Comparison of ENCODE assay signal across 23 mouse cellular contexts in genomic region chr6:118538627-118539026, GRCm38 (mm10). TPM values are rescaled to one million over a fixed set of nuclear protein-coding genes. Genes with fewer than 3 reads are reported as not detected.
DNase-seq lines count a peak whose midpoint lies in the region; ATAC-seq and TF ChIP-seq lines count a peak whose summit lies in the region.
"Had no signal": no experiment of that assay in that cellular context is flagged by ENCODE, and none has a peak within 500 bp of the region (broad histone marks: within the 10 kb centered on the region; RNA-seq: fewer than 3 reads in every experiment).

No protein-coding gene starts in this region.

- no peak for DNase-seq in liver, embryonic 11.5 days (ENCODE audit: low spot score)
- no peak for DNase-seq in liver, postnatal 0 days
- no peak for DNase-seq in liver, embryonic 13.5 days
- no peak for DNase-seq in yolk sac, embryonic 10.5 days (ENCODE audit: low spot score)
- DNase-seq: adrenal gland, adult 8-10 months; adrenal gland, postnatal 14 days; adrenal gland, postnatal 36 days; B cell, adult 2 months; cerebellum, adult 11-12 months; cerebellum, adult 2 months; cerebellum, adult 9-10 months; cerebellum, postnatal 10 days; cerebellum, postnatal 25 days had no signal

- 66% methylated on average over 4 of the region's 4 CpGs for WGBS in liver, embryonic 11.5 days
- 77% methylated on average over 4 of the region's 4 CpGs for WGBS in liver, postnatal 0 days (ENCODE audit: insufficient replicate concordance)
- WGBS in liver, embryonic 13.5 days (ENCODE audit: insufficient replicate concordance) = 57% methylated on average over 4 of the region's 4 CpGs
- WGBS in liver, embryonic 15.5 days (ENCODE audit: insufficient replicate concordance) = 50% methylated on average over 4 of the region's 4 CpGs

- no peaks in the 10 kb centered on the region for H3K9me3 ChIP-seq in liver, embryonic 11.5 days (ENCODE audit: control insufficient read depth, low read length)
- no peaks in the 10 kb centered on the region for H3K9me3 ChIP-seq in liver, postnatal 0 days (ENCODE audit: low read length)
- no peaks in the 10 kb centered on the region for H3K9me3 ChIP-seq in liver, embryonic 13.5 days (replicated peaks)
- H3K9me3 ChIP-seq in liver, embryonic 15.5 days (replicated peaks) = no peaks in the 10 kb centered on the region
- H3K9me3 ChIP-seq: embryonic facial prominence, embryonic 10.5 days; embryonic facial prominence, embryonic 12.5 days; forebrain, embryonic 13.5 days; forebrain, embryonic 15.5 days; G1E had no signal

- no peaks in the 10 kb centered on the region for H3K4me1 ChIP-seq in liver, embryonic 11.5 days (replicated peaks; ENCODE audit: control insufficient read depth, insufficient read depth, low read length)
- H3K4me1 ChIP-seq in liver, postnatal 0 days (ENCODE audit: insufficient read depth) = no peaks in the 10 kb centered on the region
- H3K4me1 ChIP-seq in liver, embryonic 13.5 days (replicated peaks) = peaks cover 7% of the 10 kb centered on the region; the same call in 1 of the 2 replicates
- H3K4me1 ChIP-seq in liver, embryonic 15.5 days (replicated peaks) = 0 out of 2 replicates have a peak, but pooled peaks cover 7% of the 10 kb centered on the region
- H3K4me1 ChIP-seq: embryonic facial prominence, embryonic 10.5 days; embryonic facial prominence, embryonic 12.5 days; forebrain, embryonic 13.5 days; forebrain, embryonic 15.5 days had no signal

- peak; percentile 63 for ATAC-seq in liver, embryonic 11.5 days (replicated peaks; ENCODE audit: low FRiP score)
- no peak for ATAC-seq in liver, postnatal 0 days
- peak; percentile 54; the same call in 1 of the 2 replicates for ATAC-seq in liver, embryonic 13.5 days (ENCODE audit: low read depth)
- ATAC-seq in liver, embryonic 15.5 days (ENCODE audit: insufficient read depth) = 0 out of 2 replicates have a peak, but pooled peaks have one; percentile 34
- ATAC-seq: activated CD4-positive, CD25-positive, alpha-beta regulatory T cell, adult 4 months; CD4-positive, CD25-positive, alpha-beta regulatory T cell, adult 4 months; forebrain, embryonic 13.5 days; forebrain, embryonic 15.5 days; Patski had no signal

- H3K4me3 ChIP-seq in liver, embryonic 11.5 days (ENCODE audit: low read depth, low read length) = no peak overlapping the region
- no peak overlapping the region for H3K4me3 ChIP-seq in liver, postnatal 0 days (ENCODE audit: low read depth, low read length)
- H3K4me3 ChIP-seq in liver, embryonic 13.5 days (replicated peaks) = no peak overlapping the region
- no peak overlapping the region for H3K4me3 ChIP-seq in liver, embryonic 15.5 days (replicated peaks)
- H3K4me3 ChIP-seq: embryonic facial prominence, embryonic 10.5 days; embryonic facial prominence, embryonic 12.5 days; forebrain, embryonic 13.5 days; forebrain, embryonic 15.5 days had no signal

- no peaks in the 10 kb centered on the region for H3K27me3 ChIP-seq in liver, embryonic 11.5 days (replicated peaks; ENCODE audit: control insufficient read depth, insufficient read depth, low read length)
- H3K27me3 ChIP-seq in liver, postnatal 0 days (ENCODE audit: insufficient read depth, low read length) = no peaks in the 10 kb centered on the region
- H3K27me3 ChIP-seq in liver, embryonic 13.5 days = no peaks in the 10 kb centered on the region
- H3K27me3 ChIP-seq in liver, embryonic 15.5 days = no peaks in the 10 kb centered on the region
- H3K27me3 ChIP-seq: CH12.LX; embryonic facial prominence, embryonic 12.5 days; forebrain, embryonic 13.5 days; forebrain, embryonic 15.5 days; Patski had no signal

- TF ChIP-seq EP300 in liver, postnatal 0 days (IDR thresholded peaks at IDR 0.05; ENCODE audit: low read depth) = no peak

- peaks cover 26% of the 10 kb centered on the region for H3K36me3 ChIP-seq in liver, embryonic 11.5 days (ENCODE audit: control insufficient read depth, insufficient read depth, low read length)
- peaks cover 32% of the 10 kb centered on the region for H3K36me3 ChIP-seq in liver, postnatal 0 days (replicated peaks; ENCODE audit: insufficient read depth, low read length)
- H3K36me3 ChIP-seq in liver, embryonic 13.5 days = peaks cover 57% of the 10 kb centered on the region
- peaks cover 48% of the 10 kb centered on the region for H3K36me3 ChIP-seq in liver, embryonic 15.5 days (replicated peaks)

- no peak overlapping the region for H3K9ac ChIP-seq in liver, embryonic 11.5 days (ENCODE audit: low read depth, low read length)
- no peak overlapping the region for H3K9ac ChIP-seq in liver, postnatal 0 days (replicated peaks)
- no peak overlapping the region for H3K9ac ChIP-seq in liver, embryonic 13.5 days
- no peak overlapping the region for H3K9ac ChIP-seq in liver, embryonic 15.5 days
- H3K9ac ChIP-seq: embryonic facial prominence, embryonic 12.5 days; forebrain, embryonic 13.5 days; forebrain, embryonic 15.5 days had no signal

- H3K4me2 ChIP-seq in liver, embryonic 11.5 days = no peak overlapping the region
- H3K4me2 ChIP-seq in liver, postnatal 0 days (ENCODE audit: low read depth, low read length) = no peak overlapping the region
- no peak overlapping the region for H3K4me2 ChIP-seq in liver, embryonic 13.5 days
- no peak overlapping the region for H3K4me2 ChIP-seq in liver, embryonic 15.5 days
- H3K4me2 ChIP-seq: embryonic facial prominence, embryonic 12.5 days; forebrain, embryonic 13.5 days; forebrain, embryonic 15.5 days had no signal

- H3K27ac ChIP-seq in liver, embryonic 11.5 days (ENCODE audit: low read depth, low read length) = no peak overlapping the region
- no peak overlapping the region for H3K27ac ChIP-seq in liver, postnatal 0 days (ENCODE audit: low read depth)
- H3K27ac ChIP-seq in liver, embryonic 13.5 days = peak overlapping the region; percentile 29; the same call in 1 of the 2 replicates
- H3K27ac ChIP-seq in liver, embryonic 15.5 days (replicated peaks) = no peak overlapping the region
- H3K27ac ChIP-seq: embryonic facial prominence, embryonic 10.5 days; embryonic facial prominence, embryonic 12.5 days; forebrain, embryonic 13.5 days; forebrain, embryonic 15.5 days had no signal

- TF ChIP-seq CTCF in liver, postnatal 0 days (IDR thresholded peaks at IDR 0.05; ENCODE audit: low read depth) = no peak

RNA-seq across cellular contexts. Expression of gene Ankrd26, which starts 23.4 kb away (rescaled TPM):
- polyA plus RNA-seq in liver, embryonic 11.5 days (2014; fragmentation: Nextera tagmentation; extraction: Ambion mirVana) = 14.9 and 16.2 TPM in 2 replicates
- polyA plus RNA-seq in liver, postnatal 0 days (2015; fragmentation: Nextera tagmentation; extraction: Ambion mirVana) = 3.8 and 5.6 TPM in 2 replicates
- 8.0 and 9.0 TPM in 2 replicates for polyA plus RNA-seq in liver, embryonic 13.5 days (2015; fragmentation: Nextera tagmentation; extraction: Ambion mirVana)
- 4.7 and 5.1 TPM in 2 replicates for polyA plus RNA-seq in liver, embryonic 15.5 days (2015; fragmentation: Nextera tagmentation; extraction: Ambion mirVana)

RNA-seq across cellular contexts. Expression of gene Zfp9, which starts 59.5 kb away (rescaled TPM):
- polyA plus RNA-seq in liver, embryonic 11.5 days (2014; fragmentation: Nextera tagmentation; extraction: Ambion mirVana) = 5.6 TPM in 2 replicates
- polyA plus RNA-seq in liver, postnatal 0 days (2015; fragmentation: Nextera tagmentation; extraction: Ambion mirVana) = 0.62 and 0.67 TPM in 2 replicates
- 1.1 and 1.3 TPM in 2 replicates for polyA plus RNA-seq in liver, embryonic 13.5 days (2015; fragmentation: Nextera tagmentation; extraction: Ambion mirVana)
- 1.1 TPM in 2 replicates for polyA plus RNA-seq in liver, embryonic 15.5 days (2015; fragmentation: Nextera tagmentation; extraction: Ambion mirVana)
- polyA plus RNA-seq: activated CD4-positive, CD25-positive, alpha-beta regulatory T cell, adult 4 months; G1E had no signal
